In genomic region chr4:145051209-145051969, GRCm38 (mm10) we compare ENCODE assay signal across 9 mouse cellular contexts.
DNase-seq lines count a peak whose midpoint lies in the region; ATAC-seq lines count a peak whose summit lies in the region.
"Had no signal": no experiment of that assay in that cellular context is flagged by ENCODE, and none has a peak within 500 bp of the region (broad histone marks: within the 10 kb centered on the region; RNA-seq: fewer than 3 reads in every experiment).

No protein-coding gene starts in this region.

- H3K4me3 ChIP-seq in heart, embryonic 14.5 days (ENCODE audit: control insufficient read depth in 1 of 2, insufficient read depth in 1 of 2, low read depth in 1 of 2, low read length in 2 of 2), result no peak overlapping the region
- no peak overlapping the region for H3K4me3 ChIP-seq in liver, embryonic 15.5 days (replicated peaks)
- no peak overlapping the region for H3K4me3 ChIP-seq in embryonic facial prominence, embryonic 13.5 days
- no peak overlapping the region for H3K4me3 ChIP-seq in limb, embryonic 12.5 days (replicated peaks)

- no peak overlapping the region for H3K9ac ChIP-seq in heart, embryonic 14.5 days (ENCODE audit: low read length)
- H3K9ac ChIP-seq in liver, embryonic 15.5 days, result no peak overlapping the region
- H3K9ac ChIP-seq in embryonic facial prominence, embryonic 13.5 days, result no peak overlapping the region
- no peak overlapping the region for H3K9ac ChIP-seq in limb, embryonic 12.5 days (replicated peaks)

- no peak overlapping the region for H3K4me2 ChIP-seq in heart, embryonic 14.5 days (ENCODE audit: low read length)
- no peak overlapping the region for H3K4me2 ChIP-seq in liver, embryonic 15.5 days
- no peak overlapping the region for H3K4me2 ChIP-seq in embryonic facial prominence, embryonic 13.5 days
- H3K4me2 ChIP-seq in limb, embryonic 12.5 days, result peak overlapping the region; percentile 13

- H3K9me3 ChIP-seq in heart, embryonic 14.5 days (ENCODE audit: control insufficient read depth, low read length), result no peaks in the 10 kb centered on the region
- H3K9me3 ChIP-seq in liver, embryonic 15.5 days (replicated peaks), result no peaks in the 10 kb centered on the region
- H3K9me3 ChIP-seq in embryonic facial prominence, embryonic 13.5 days, result no peaks in the 10 kb centered on the region
- no peaks in the 10 kb centered on the region for H3K9me3 ChIP-seq in limb, embryonic 12.5 days

- H3K27ac ChIP-seq in heart, embryonic 14.5 days (replicated peaks in 1 of 2; ENCODE audit: control insufficient read depth in 1 of 2, insufficient read depth in 1 of 2, low read depth in 2 of 2, low read length in 2 of 2), result peak overlapping the region in 1 of 2 experiments; percentile 12; a peak in 1 of 4 replicates
- 0 out of 2 replicates have a peak overlapping the region, but pooled peaks have one; percentile 19 for H3K27ac ChIP-seq in liver, embryonic 15.5 days (replicated peaks)
- H3K27ac ChIP-seq in embryonic facial prominence, embryonic 13.5 days, result peak overlapping the region; percentile 64
- peak overlapping the region; percentile 86 for H3K27ac ChIP-seq in limb, embryonic 12.5 days

- WGBS in heart, embryonic 14.5 days, result 72% methylated on average over 4 of the region's 4 CpGs
- WGBS in liver, embryonic 15.5 days (ENCODE audit: insufficient replicate concordance), result 82% methylated on average over 4 of the region's 4 CpGs
- WGBS in embryonic facial prominence, embryonic 13.5 days, result 32% methylated on average over 4 of the region's 4 CpGs
- WGBS in limb, embryonic 12.5 days, result 24% methylated on average over 4 of the region's 4 CpGs

- intact Hi-C loops in gastrocnemius, postnatal 14 days (cut with DNase I; ENCODE audit: low total_unique reads), result loop anchor here (10.0 kb wide), 1 partner anchor 157 kb away; the partner anchor contains the start of gene Dhrs3

- 0 out of 2 replicates have a peak, but pooled peaks have one; percentile 12 for ATAC-seq in heart, embryonic 14.5 days (ENCODE audit: insufficient number of reproducible peaks, insufficient read depth, low FRiP score, low read depth)
- ATAC-seq in liver, embryonic 15.5 days (ENCODE audit: insufficient read depth), result no peak
- ATAC-seq in embryonic facial prominence, embryonic 13.5 days (ENCODE audit: insufficient number of reproducible peaks, insufficient read depth, low FRiP score, low TSS enrichment, low read depth), result no peak
- ATAC-seq in limb, embryonic 12.5 days (ENCODE audit: insufficient number of reproducible peaks, insufficient read depth, low FRiP score, low TSS enrichment, low read depth), result peak; percentile 77

- H3K36me3 ChIP-seq in heart, embryonic 14.5 days (ENCODE audit: control insufficient read depth, insufficient read depth, low read length), result peaks cover 79% of the 10 kb centered on the region
- peaks cover 62% of the 10 kb centered on the region for H3K36me3 ChIP-seq in liver, embryonic 15.5 days (replicated peaks)
- H3K36me3 ChIP-seq in embryonic facial prominence, embryonic 13.5 days, result peaks cover 41% of the 10 kb centered on the region
- peaks cover 42% of the 10 kb centered on the region for H3K36me3 ChIP-seq in limb, embryonic 12.5 days

- H3K4me1 ChIP-seq in heart, embryonic 14.5 days (ENCODE audit: control insufficient read depth in 2 of 2, insufficient read depth in 2 of 2, low read length in 2 of 2), result peaks cover 14 to 39% of the 10 kb centered on the region in 2 experiments
- peaks cover 35% of the 10 kb centered on the region for H3K4me1 ChIP-seq in liver, embryonic 15.5 days (replicated peaks)
- H3K4me1 ChIP-seq in embryonic facial prominence, embryonic 13.5 days, result peaks cover 27% of the 10 kb centered on the region
- peaks cover 50% of the 10 kb centered on the region for H3K4me1 ChIP-seq in limb, embryonic 12.5 days (replicated peaks)

- no peak for DNase-seq in heart, adult 18-20 months
- DNase-seq in liver, result no peak
- DNase-seq in spleen, postnatal 4 days (ENCODE audit: low spot score in 2 of 2), result no peak
- DNase-seq in gastrocnemius, postnatal 14 days, result no peak
- DNase-seq: gastrocnemius, postnatal 10 days had no signal

- no peaks in the 10 kb centered on the region for H3K27me3 ChIP-seq in heart, embryonic 14.5 days (ENCODE audit: control insufficient read depth, insufficient read depth, low read length)
- H3K27me3 ChIP-seq in liver, embryonic 15.5 days, result no peaks in the 10 kb centered on the region
- no peaks in the 10 kb centered on the region for H3K27me3 ChIP-seq in embryonic facial prominence, embryonic 13.5 days
- H3K27me3 ChIP-seq in limb, embryonic 12.5 days, result no peaks in the 10 kb centered on the region

Comparison
In these comparisons a context has a peak if more than half of its experiments do, and no peak if none do; other contexts are left out.
1. ATAC-seq: peak in heart, embryonic 14.5 days (single experiment) and limb, embryonic 12.5 days (single experiment); none in liver, embryonic 15.5 days (single experiment) and embryonic facial prominence, embryonic 13.5 days (single experiment).